Mouse (Mus musculus): ENCODE measurements around the gene Gm13275. TPM values are rescaled to one million over a fixed set of nuclear protein-coding genes. Genes with fewer than 3 reads are reported as not detected.
"Not testable (repeated sequence)": the region's sequence is repeated elsewhere in the genome, so short reads cannot be mapped to it uniquely, and the experiment has no call there.

The Gm13275 gene
- total and polyA plus RNA-seq, 3 experiments: not detected

- intact Hi-C loops (cut with DNase I); H3K79me2 ChIP-seq (replicated peaks; ENCODE audit: control insufficient read depth, insufficient read depth, low read length); H3K36me3 ChIP-seq (ENCODE audit: control insufficient read depth, insufficient read depth, low read length); H3K27ac ChIP-seq; H3K27me3 ChIP-seq (ENCODE audit: control insufficient read depth, insufficient read depth, low read length); H3K4me1 ChIP-seq (ENCODE audit: control insufficient read depth, insufficient read depth, low read length); H3K4me3 ChIP-seq: not testable (repeated sequence)
- peak; percentile 34 for TF ChIP-seq CTCF (IDR thresholded peaks at IDR 0.05)
- 0% methylated on average over 17 of the region's 34 CpGs for WGBS
- DNase-seq: peak; percentile 54 to 55
- peak overlapping the region; percentile 59; the same call in 1 of the 2 replicates for H3K9ac ChIP-seq (ENCODE audit: low read depth, low read length)
Measured at GRCm38 (mm10) chr4:88805761-88806160, 11.5 kb downstream of the Gm13275 start.

GRCm38 (mm10) chr4:88815928-88816327, 21.6 kb downstream of the Gm13275 start, which contains the start of gene Ifna7:
Gene Ifna7, plus strand, starts transcription at chr4:88816228.
- H3K27ac ChIP-seq: no peak within 1 kb of the TSS
- no peaks in the 10 kb centered on the region for H3K27me3 ChIP-seq (ENCODE audit: control insufficient read depth, insufficient read depth, low read length)
- no peaks in the 10 kb centered on the region for H3K79me2 ChIP-seq (replicated peaks; ENCODE audit: control insufficient read depth, insufficient read depth, low read length)
- H3K4me1 ChIP-seq (ENCODE audit: control insufficient read depth, insufficient read depth, low read length): no peaks in the 10 kb centered on the region
- H3K9ac ChIP-seq (ENCODE audit: low read depth, low read length): no peak within 1 kb of the TSS
- H3K4me3 ChIP-seq: no peak within 1 kb of the TSS
- TF ChIP-seq CTCF (IDR thresholded peaks at IDR 0.05) (no peak), EP300 (IDR thresholded peaks at IDR 0.05; ENCODE audit: insufficient read depth, low read depth, low read length) (no peak), POLR2A (IDR thresholded peaks at IDR 0.05; ENCODE audit: insufficient read depth, low read depth, low read length) (no peak)
- 43% methylated on average over 3 of the region's 3 CpGs for WGBS
- intact Hi-C loops (cut with DNase I): no loop called here
- DNase-seq: no peak
- H3K36me3 ChIP-seq (ENCODE audit: control insufficient read depth, insufficient read depth, low read length): no peaks in the 10 kb centered on the region

GRCm38 (mm10) chr4:88819659-88820058, 25.4 kb downstream of the Gm13275 start, which contains the start of gene Ifna11:
Gene Ifna11, plus strand, starts transcription at chr4:88819959.
- TF ChIP-seq POLR2A (IDR thresholded peaks at IDR 0.05; ENCODE audit: insufficient read depth, low read depth, low read length): no peak
- TF ChIP-seq EP300 (IDR thresholded peaks at IDR 0.05; ENCODE audit: insufficient read depth, low read depth, low read length): no peak
- no peak for TF ChIP-seq CTCF (IDR thresholded peaks at IDR 0.05)
- Histone ChIP-seq H3K79me2 (replicated peaks; ENCODE audit: control insufficient read depth, insufficient read depth, low read length) (no peaks in the 10 kb centered on the region), H3K36me3 (ENCODE audit: control insufficient read depth, insufficient read depth, low read length) (no peaks in the 10 kb centered on the region), H3K27me3 (ENCODE audit: control insufficient read depth, insufficient read depth, low read length) (no peaks in the 10 kb centered on the region), H3K27ac (no peak within 1 kb of the TSS), H3K9ac (ENCODE audit: low read depth, low read length) (no peak within 1 kb of the TSS), H3K4me1 (ENCODE audit: control insufficient read depth, insufficient read depth, low read length) (no peaks in the 10 kb centered on the region), H3K4me3 (no peak within 1 kb of the TSS)
- intact Hi-C loops (cut with DNase I): loop anchor here (5.0 kb wide), 1 partner anchor 137 kb away; the partner anchor contains the start of gene Ifna2
- WGBS: 73% methylated on average over 1 of the region's 1 CpGs
- no peak for DNase-seq

GRCm38 (mm10) chr4:88822995-88823394, 28.7 kb downstream of the Gm13275 start:
- H3K27me3 ChIP-seq (ENCODE audit: control insufficient read depth, insufficient read depth, low read length): no peaks in the 10 kb centered on the region
- H3K79me2 ChIP-seq (replicated peaks; ENCODE audit: control insufficient read depth, insufficient read depth, low read length): no peaks in the 10 kb centered on the region
- H3K4me1 ChIP-seq (ENCODE audit: control insufficient read depth, insufficient read depth, low read length): no peaks in the 10 kb centered on the region
- H3K27ac ChIP-seq: no peak overlapping the region
- no peak overlapping the region for H3K9ac ChIP-seq (ENCODE audit: low read depth, low read length)
- TF ChIP-seq POLR2A (IDR thresholded peaks at IDR 0.05; ENCODE audit: insufficient read depth, low read depth, low read length): no peak
- peak; percentile 67 for TF ChIP-seq CTCF (IDR thresholded peaks at IDR 0.05)
- no peak for TF ChIP-seq EP300 (IDR thresholded peaks at IDR 0.05; ENCODE audit: insufficient read depth, low read depth, low read length)
- H3K36me3 ChIP-seq (ENCODE audit: control insufficient read depth, insufficient read depth, low read length): no peaks in the 10 kb centered on the region
- no peak for DNase-seq
- intact Hi-C loops (cut with DNase I): loop anchor here (5.0 kb wide), 1 partner anchor 141 kb away; the partner anchor contains the start of gene Ifna2
- 20% methylated on average over 4 of the region's 4 CpGs for WGBS
- no peak overlapping the region for H3K4me3 ChIP-seq

- H3K4me3 ChIP-seq; H3K79me2 ChIP-seq (replicated peaks; ENCODE audit: control insufficient read depth, insufficient read depth, low read length); H3K36me3 ChIP-seq (ENCODE audit: control insufficient read depth, insufficient read depth, low read length); DNase-seq; intact Hi-C loops (cut with DNase I); H3K27me3 ChIP-seq (ENCODE audit: control insufficient read depth, insufficient read depth, low read length); H3K27ac ChIP-seq; H3K9ac ChIP-seq (ENCODE audit: low read depth, low read length); H3K4me1 ChIP-seq (ENCODE audit: control insufficient read depth, insufficient read depth, low read length): not testable (repeated sequence)
Measured at GRCm38 (mm10) chr4:88827116-88827515, 32.8 kb downstream of the Gm13275 start, which contains the start of gene Ifna6. Gene Ifna6, plus strand, starts transcription at chr4:88827416.

GRCm38 (mm10) chr4:88830523-88830922, 36.2 kb downstream of the Gm13275 start:
- no peak overlapping the region for H3K27ac ChIP-seq
- WGBS: 13% methylated on average over 4 of the region's 4 CpGs
- no peaks in the 10 kb centered on the region for H3K79me2 ChIP-seq (replicated peaks; ENCODE audit: control insufficient read depth, insufficient read depth, low read length)
- intact Hi-C loops (cut with DNase I): no loop called here
- H3K4me3 ChIP-seq: no peak overlapping the region
- peak; percentile 73 for TF ChIP-seq CTCF (IDR thresholded peaks at IDR 0.05)
- TF ChIP-seq EP300 (IDR thresholded peaks at IDR 0.05; ENCODE audit: insufficient read depth, low read depth, low read length): no peak
- H3K36me3 ChIP-seq (ENCODE audit: control insufficient read depth, insufficient read depth, low read length): no peaks in the 10 kb centered on the region
- H3K27me3 ChIP-seq (ENCODE audit: control insufficient read depth, insufficient read depth, low read length): no peaks in the 10 kb centered on the region; the same call in 1 of the 2 replicates
- DNase-seq: no peak
- H3K9ac ChIP-seq (ENCODE audit: low read depth, low read length): no peak overlapping the region
- no peaks in the 10 kb centered on the region for H3K4me1 ChIP-seq (ENCODE audit: control insufficient read depth, insufficient read depth, low read length)

GRCm38 (mm10) chr4:88835225-88835624, 40.9 kb downstream of the Gm13275 start, which contains the start of gene Ifna5:
Gene Ifna5, plus strand, starts transcription at chr4:88835525.
- H3K79me2 ChIP-seq (replicated peaks; ENCODE audit: control insufficient read depth, insufficient read depth, low read length); H3K27me3 ChIP-seq (ENCODE audit: control insufficient read depth, insufficient read depth, low read length); H3K4me3 ChIP-seq; intact Hi-C loops (cut with DNase I); DNase-seq; H3K27ac ChIP-seq; H3K9ac ChIP-seq (ENCODE audit: low read depth, low read length); H3K36me3 ChIP-seq (ENCODE audit: control insufficient read depth, insufficient read depth, low read length); H3K4me1 ChIP-seq (ENCODE audit: control insufficient read depth, insufficient read depth, low read length): not testable (repeated sequence)
- WGBS: 65% methylated on average over 1 of the region's 1 CpGs
